Mouse (Mus musculus): ENCODE data around the gene Gpm6a. TPM values are rescaled to one million over a fixed set of nuclear protein-coding genes. Genes with fewer than 3 reads are reported as not detected.
"Not testable (repeated sequence)": the region's sequence is repeated elsewhere in the genome, so short reads cannot be mapped to it uniquely, and the experiment has no call there.

Gpm6a gene
- total RNA-seq, 2 experiments from 2014 or later, result 11.2 to 14.6 TPM

GRCm38 (mm10) chr8:55012228-55012627 lies 57.6 kb downstream of the Gpm6a start:
- no peak for DNase-seq

- DNase-seq, result no peak
Measured at GRCm38 (mm10) chr8:55017071-55017470, 62.4 kb downstream of the Gpm6a start.

- DNase-seq, result no peak
Measured at GRCm38 (mm10) chr8:55025851-55026660, 71.4 kb downstream of the Gpm6a start.

- DNase-seq, result no peak
Measured at GRCm38 (mm10) chr8:55026661-55027000, 72.0 kb downstream of the Gpm6a start.

GRCm38 (mm10) chr8:55028371-55028770 lies 73.7 kb downstream of the Gpm6a start:
- no peak for DNase-seq

- no peak for DNase-seq
Measured at GRCm38 (mm10) chr8:55031099-55031498, 76.5 kb downstream of the Gpm6a start.

- peak; percentile 12 for DNase-seq
Measured at GRCm38 (mm10) chr8:55034309-55034708, 79.7 kb downstream of the Gpm6a start.

- no peak for DNase-seq
Measured at GRCm38 (mm10) chr8:55035416-55035815, 80.8 kb downstream of the Gpm6a start.

- DNase-seq, result no peak
Measured at GRCm38 (mm10) chr8:55042955-55043354, 88.3 kb downstream of the Gpm6a start.

GRCm38 (mm10) chr8:55048396-55048795 lies 93.8 kb downstream of the Gpm6a start:
- DNase-seq, result no peak

GRCm38 (mm10) chr8:55049979-55050378 lies 95.3 kb downstream of the Gpm6a start:
- DNase-seq, result no peak

GRCm38 (mm10) chr8:55068811-55069210 lies 114.2 kb downstream of the Gpm6a start:
- not testable (repeated sequence) for DNase-seq

GRCm38 (mm10) chr8:55073481-55073880 lies 118.8 kb downstream of the Gpm6a start:
- DNase-seq, result peak; percentile 4

- DNase-seq, result no peak
Measured at GRCm38 (mm10) chr8:55102195-55102594, 147.6 kb downstream of the Gpm6a start.

GRCm38 (mm10) chr8:55103065-55103464 lies 148.4 kb downstream of the Gpm6a start:
- DNase-seq, result no peak

- DNase-seq, result no peak
Measured at GRCm38 (mm10) chr8:55103891-55104481, 149.3 kb downstream of the Gpm6a start.

Other genes with a start within 250 kb of the Gpm6a start
- gene Wdr17, start 67.7 kb upstream of the Gpm6a start, total RNA-seq (2021), result not detected

Measured in heart, postnatal 4 days (tissue).